Mouse (Mus musculus) urinary bladder, postnatal 4 days (tissue): Measurements from ENCODE around the gene Hdac8.
A peak's percentile ranks its signal among the peaks of the same experiment; 100 is the strongest.

Source experiments
- DNase-seq, 2 experiments: peaks; one replicate each; pipeline ENCODE4 v3.0.0; 2021 to 2022; ENCODE audit warnings: low spot score in 2 of 2

The Hdac8 gene

GRCm38 (mm10) chrX:102339396-102340155, 165.6 kb downstream of the Hdac8 start:
- DNase-seq, result no peak

GRCm38 (mm10) chrX:102319696-102320095, 185.5 kb downstream of the Hdac8 start:
- DNase-seq, result no peak

GRCm38 (mm10) chrX:102319252-102319651, 185.9 kb downstream of the Hdac8 start:
- DNase-seq, result no peak

GRCm38 (mm10) chrX:102318782-102319181, 186.4 kb downstream of the Hdac8 start:
- no peak for DNase-seq

GRCm38 (mm10) chrX:102311119-102311518, 194.0 kb downstream of the Hdac8 start:
- DNase-seq, result no peak

GRCm38 (mm10) chrX:102307511-102307910, 197.6 kb downstream of the Hdac8 start:
- no peak for DNase-seq

GRCm38 (mm10) chrX:102305806-102306205, 199.4 kb downstream of the Hdac8 start:
- DNase-seq, result no peak

GRCm38 (mm10) chrX:102304914-102305313, 200.2 kb downstream of the Hdac8 start:
- no peak for DNase-seq

GRCm38 (mm10) chrX:102302476-102302875, 202.7 kb downstream of the Hdac8 start:
- DNase-seq, result no peak

- no peak for DNase-seq
These were observed 220.3 kb downstream of the Hdac8 start for GRCm38 (mm10) chrX:102284889-102285288.

- DNase-seq, result no peak
These were observed 242.4 kb downstream of the Hdac8 start for GRCm38 (mm10) chrX:102262620-102263345.

- DNase-seq, result no peak
These were observed 245.4 kb downstream of the Hdac8 start for GRCm38 (mm10) chrX:102259772-102260171.

- DNase-seq, result no peak
These were observed 251.3 kb downstream of the Hdac8 start for GRCm38 (mm10) chrX:102253892-102254291.

- peak in 1 of 2 experiments; percentile 34 for DNase-seq
These were observed 253.0 kb downstream of the Hdac8 start, which contains the start of gene Cited1 for GRCm38 (mm10) chrX:102251937-102252860. Gene Cited1, minus strand, starts transcription at chrX:102252181.

GRCm38 (mm10) chrX:102251221-102251936, 253.8 kb downstream of the Hdac8 start:
- DNase-seq, result no peak

- DNase-seq, result no peak
These were observed 254.3 kb downstream of the Hdac8 start for GRCm38 (mm10) chrX:102250891-102251170.

GRCm38 (mm10) chrX:102250150-102250890, 254.8 kb downstream of the Hdac8 start:
- DNase-seq, result peak in 1 of 2 experiments; percentile 17

- DNase-seq, result no peak
These were observed 260.8 kb downstream of the Hdac8 start for GRCm38 (mm10) chrX:102244334-102244733.
